Mouse (Mus musculus) cerebellum, adult 2 months (tissue): ENCODE results near the gene Pspn.

Source experiments
- CTCF ChIP-seq: fragments of 200-500 bp; IDR thresholded peaks from 2 replicates; pipeline ENCODE4 v1.5.1; 2011; ENCODE audit warnings: low read depth, mild to moderate bottlenecking, control low read depth, low read length, moderate library complexity, borderline replicate concordance; ENCODE audit not compliant: insufficient read depth
- POLR2A ChIP-seq: fragments of 200-500 bp; IDR thresholded peaks from 2 replicates; pipeline ENCODE4 v1.6.1; 2011; ENCODE audit warnings: low read length, control low read depth, borderline replicate concordance; ENCODE audit not compliant: insufficient read depth

- TF ChIP-seq CTCF (no peak), POLR2A (no peak)
Observed at GRCm38 (mm10) chr17:56963646-56964045, 36.2 kb downstream of the Pspn start.
